Mouse (Mus musculus): ENCODE measurements around the gene Mmp17. TPM values are rescaled to one million over a fixed set of nuclear protein-coding genes. Genes with fewer than 3 reads are reported as not detected.
"Not testable (repeated sequence)": the region's sequence is repeated elsewhere in the genome, so short reads cannot be mapped to it uniquely, and the experiment has no call there.

Gene Mmp17
- total RNA-seq, 2 experiments from 2014 or later: 0.20 to 0.44 TPM

DNA sequence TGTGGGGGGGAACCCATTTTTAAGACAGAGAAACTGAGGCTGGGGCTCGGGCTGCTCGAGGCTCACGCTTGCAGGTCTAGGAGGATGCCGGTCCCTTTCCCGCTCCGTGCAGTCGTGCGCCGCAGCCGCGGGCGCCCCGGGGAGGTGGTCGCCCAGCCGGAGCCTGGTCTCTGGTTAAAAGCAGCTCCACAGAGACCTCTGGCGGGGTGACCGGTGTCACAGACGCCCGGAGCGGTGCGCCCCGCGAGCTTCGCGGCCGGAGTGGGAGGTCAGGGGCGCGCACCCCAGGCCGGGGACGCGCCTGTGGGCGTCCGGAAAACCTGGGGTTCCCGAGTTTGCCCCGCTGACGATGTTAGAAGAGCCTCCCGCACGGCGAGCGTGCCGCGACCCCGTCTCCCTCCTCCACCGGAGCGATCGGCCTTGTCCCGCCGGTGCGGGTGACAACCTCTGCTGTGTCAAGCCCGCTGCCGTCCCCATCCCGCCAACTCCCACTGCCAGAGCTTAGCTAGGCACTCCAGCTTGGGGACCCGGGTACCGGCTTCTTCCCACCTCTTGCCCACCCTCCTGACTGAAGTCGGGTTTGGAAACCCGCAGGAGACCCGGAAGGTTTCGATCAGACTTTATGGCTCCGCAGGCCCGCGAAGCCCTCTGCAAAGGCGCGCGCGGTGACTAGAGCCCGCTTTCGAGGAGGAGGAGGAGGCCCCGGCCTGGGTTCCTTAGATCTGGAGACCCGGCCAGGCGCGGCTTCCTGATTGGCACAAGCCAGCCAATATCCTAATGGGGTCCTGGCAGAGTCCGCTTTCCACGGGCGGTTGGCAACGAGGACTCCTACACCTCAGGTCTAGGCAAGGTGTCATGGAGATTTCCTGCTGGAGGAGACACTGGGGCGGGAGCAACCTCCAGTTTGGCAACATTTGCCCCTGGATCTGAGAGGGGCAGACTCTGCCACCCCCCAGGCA is 893 bp downstream of the Mmp17 start:
- peak in 1 of 2 experiments; percentile 17 for DNase-seq
- intact Hi-C loops (cut with DNase I): loop anchor here (5.0 to 10.0 kb wide), 2 partner anchors 78 to 170 kb away; no protein-coding TSS in a partner anchor

DNA sequence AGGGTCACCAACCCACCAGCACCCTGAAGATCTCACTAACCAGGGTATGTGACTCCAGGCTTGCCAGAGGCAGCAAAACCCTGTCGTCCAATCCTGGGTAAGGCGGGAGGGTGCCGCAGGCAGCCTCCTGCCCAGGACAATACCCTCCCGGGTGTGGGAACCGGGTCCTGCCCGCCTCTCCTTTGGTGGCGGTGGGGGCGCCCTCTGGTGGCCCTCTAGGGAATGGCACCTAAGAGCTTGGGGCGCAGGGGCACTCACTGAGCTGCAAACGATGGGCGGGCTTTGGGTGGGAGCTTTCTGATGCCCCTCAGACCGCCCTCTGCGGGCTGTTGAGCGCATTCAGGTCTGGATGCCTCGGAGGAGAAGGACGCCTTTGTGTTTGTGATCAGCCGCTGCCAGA is 2.0 kb downstream of the Mmp17 start:
- DNase-seq: peak; percentile 64 to 78
- intact Hi-C loops (cut with DNase I): loop anchor here (2.0 to 10.0 kb wide), 2 partner anchors 171 to 407 kb away; no protein-coding TSS in a partner anchor

DNA sequence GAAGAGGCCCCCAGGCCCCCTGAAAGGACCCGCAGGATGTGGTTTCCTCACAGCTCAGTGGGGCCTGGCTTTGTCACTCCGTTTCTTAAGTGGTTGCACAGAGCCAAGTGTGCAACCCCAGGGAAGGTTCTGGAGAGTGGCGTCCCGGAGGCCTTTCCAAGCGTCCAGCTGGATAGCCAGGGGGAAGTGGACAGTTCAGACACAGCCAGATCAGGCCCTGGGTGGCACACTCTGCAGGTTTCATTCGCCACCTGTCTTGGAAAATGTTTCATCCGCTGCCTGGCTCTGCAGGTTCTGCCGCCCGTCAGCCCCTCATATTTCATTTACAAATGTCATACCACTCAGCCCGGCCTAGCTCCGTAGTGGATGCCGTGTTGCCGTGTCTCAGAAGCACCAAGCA is 2.5 kb downstream of the Mmp17 start:
- intact Hi-C loops (cut with DNase I): loop anchor here (2.0 to 10.0 kb wide), 2 partner anchors 172 to 408 kb away; no protein-coding TSS in a partner anchor
- no peak for DNase-seq

DNA sequence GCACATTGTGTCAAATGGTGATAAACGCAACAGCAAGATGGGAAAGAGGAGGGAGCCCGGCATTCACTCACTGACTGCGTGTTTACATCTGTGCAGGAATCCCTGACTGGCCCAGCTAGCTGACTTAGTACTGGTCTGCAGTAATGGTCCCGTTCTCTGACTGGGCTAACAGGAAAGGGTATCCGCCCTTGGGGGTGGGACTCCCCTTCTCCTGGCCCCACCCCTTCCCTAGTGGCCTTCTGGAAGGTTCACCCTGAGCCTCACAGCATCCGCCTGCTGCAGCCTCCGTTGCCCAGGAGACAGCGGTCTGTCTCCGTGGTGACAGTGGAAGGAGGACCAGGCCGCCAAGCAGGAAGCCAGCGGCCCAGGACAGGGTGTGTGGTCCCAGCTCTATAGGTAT is 6.9 kb downstream of the Mmp17 start:
- intact Hi-C loops (cut with DNase I): loop anchor here (5.0 kb wide), 1 partner anchor 529 kb away; no protein-coding TSS in a partner anchor
- DNase-seq: no peak

DNA sequence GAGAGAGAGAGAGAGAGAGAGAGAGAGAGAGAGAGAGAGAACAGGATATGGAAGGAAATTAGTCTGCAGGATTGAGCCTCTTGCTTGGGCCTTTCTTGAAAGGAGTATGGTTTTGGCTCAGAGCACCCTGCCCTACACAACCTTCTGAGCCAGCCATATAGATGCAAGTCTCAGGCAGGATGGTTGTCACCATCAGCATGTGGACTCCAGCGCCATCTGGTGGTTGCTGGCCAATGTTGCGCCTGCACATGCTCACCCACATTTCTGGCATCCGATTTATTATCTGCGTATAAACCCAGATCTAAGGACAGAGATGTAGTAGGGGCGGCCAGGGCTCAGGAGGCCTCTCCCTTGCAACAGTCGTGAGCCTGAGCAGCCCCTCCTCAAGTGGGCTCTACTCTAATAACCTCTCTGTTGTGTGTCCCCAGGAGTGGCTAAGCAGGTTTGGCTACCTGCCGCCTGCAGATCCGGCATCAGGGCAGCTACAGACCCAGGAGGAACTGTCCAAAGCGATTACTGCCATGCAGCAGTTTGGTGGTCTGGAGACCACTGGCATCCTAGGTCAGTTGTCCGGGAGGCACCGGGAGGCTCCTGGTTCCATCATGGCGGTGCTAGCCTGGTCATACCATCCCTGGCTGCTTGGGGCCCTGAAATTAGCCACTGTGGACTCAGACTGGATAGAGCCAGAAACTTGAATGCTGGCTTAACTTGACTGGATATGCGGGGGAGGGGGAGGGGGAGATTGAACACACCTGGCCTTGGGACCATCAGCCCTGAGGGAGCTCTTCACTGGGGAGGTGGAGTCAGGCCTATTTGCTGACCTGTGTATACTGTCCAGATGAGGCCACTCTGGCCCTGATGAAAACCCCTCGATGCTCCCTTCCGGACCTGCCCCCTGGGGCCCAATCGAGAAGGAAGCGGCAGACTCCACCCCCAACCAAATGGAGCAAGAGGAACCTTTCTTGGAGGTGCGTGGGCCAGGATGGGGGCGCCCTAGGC is 10.4 kb downstream of the Mmp17 start:
- intact Hi-C loops (cut with DNase I): loop anchor here (2.0 to 5.0 kb wide), 3 partner anchors 206 to 532 kb away; no protein-coding TSS in a partner anchor
- DNase-seq: peak; percentile 68 to 75

DNA sequence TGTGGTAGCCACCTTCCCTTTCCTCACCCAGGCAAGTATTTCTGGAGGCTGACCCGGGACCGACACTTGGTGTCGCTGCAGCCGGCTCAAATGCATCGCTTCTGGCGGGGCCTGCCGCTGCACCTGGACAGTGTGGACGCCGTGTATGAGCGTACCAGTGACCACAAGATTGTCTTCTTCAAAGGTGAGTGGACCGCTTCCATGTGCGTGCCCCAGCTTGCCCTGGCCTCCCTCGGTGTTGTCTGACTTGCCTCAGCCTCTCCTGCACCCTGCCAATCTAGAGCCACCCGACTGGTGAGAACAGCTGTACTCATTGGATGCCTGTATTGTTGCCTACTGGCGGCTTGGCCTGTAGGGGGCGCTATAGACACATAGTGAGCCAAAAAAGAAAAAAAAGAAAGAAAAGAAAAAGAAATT is 18.1 kb downstream of the Mmp17 start:
- intact Hi-C loops (cut with DNase I): no loop called here
- no peak for DNase-seq

DNA sequence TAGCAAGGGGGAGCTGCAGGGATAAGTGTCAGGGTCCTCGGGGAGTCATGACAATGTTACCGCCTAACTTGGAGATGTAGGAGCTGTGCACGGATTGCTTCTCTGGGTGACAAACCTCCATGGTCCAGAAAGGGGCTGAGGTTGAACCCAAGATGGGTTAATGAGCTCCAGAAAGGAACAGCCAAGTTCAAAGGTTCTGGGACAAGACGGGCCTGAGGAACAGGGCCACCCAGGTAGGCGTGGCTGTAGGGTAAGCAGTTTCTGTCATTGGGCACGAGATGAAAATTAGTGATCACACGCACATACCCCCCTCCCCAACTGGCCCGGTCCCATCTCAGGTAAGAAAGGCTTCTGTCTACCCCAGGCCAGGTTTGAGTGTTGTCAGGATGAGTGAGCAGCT is 23.5 kb downstream of the Mmp17 start:
- DNase-seq: no peak
- intact Hi-C loops (cut with DNase I): no loop called here

DNA sequence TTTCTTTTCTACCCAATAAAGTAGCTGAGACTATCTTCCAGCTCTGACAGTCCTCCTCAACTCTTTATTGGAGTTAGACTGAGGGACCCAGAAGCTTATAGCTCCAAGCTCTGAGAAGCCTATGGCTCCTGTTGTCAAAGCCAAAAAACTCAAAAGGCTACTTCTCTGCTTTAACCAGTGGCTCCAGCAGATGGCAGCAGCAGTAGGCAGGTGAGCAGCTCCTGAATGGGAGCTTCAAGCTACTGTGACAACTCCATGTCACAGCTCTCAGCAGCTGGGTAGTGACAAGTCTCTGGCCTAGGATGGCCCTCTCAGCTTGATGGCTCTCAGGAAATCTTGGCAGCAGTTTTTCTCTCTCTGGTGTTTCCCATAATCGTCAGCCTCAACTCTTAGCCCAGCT is 27.1 kb downstream of the Mmp17 start:
- DNase-seq: peak; percentile 34 to 50
- intact Hi-C loops (cut with DNase I): loop anchor here (5.0 kb wide), 2 partner anchors 106 to 131 kb away; partner anchors contain the start of gene Mrps17

DNA sequence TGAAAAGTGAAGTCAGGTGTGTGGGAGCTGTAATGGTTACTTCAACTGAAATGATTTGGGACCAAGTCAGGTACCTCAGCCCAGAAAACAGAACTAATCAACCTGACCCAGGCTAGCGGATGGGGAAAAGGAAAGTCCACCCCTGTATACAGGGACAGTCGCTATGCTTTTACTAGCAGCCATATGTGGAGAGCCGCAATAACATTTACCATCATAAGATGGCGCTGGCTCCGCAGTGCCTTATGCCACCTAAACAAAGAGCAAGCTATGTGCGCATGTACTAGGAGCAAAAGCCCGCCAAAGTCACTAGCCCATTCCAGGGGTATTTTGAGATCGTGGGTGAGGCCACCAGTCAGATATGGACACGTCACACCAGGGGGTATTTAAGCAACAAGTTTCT is 36.6 kb downstream of the Mmp17 start:
- DNase-seq; intact Hi-C loops (cut with DNase I): not testable (repeated sequence)

DNA sequence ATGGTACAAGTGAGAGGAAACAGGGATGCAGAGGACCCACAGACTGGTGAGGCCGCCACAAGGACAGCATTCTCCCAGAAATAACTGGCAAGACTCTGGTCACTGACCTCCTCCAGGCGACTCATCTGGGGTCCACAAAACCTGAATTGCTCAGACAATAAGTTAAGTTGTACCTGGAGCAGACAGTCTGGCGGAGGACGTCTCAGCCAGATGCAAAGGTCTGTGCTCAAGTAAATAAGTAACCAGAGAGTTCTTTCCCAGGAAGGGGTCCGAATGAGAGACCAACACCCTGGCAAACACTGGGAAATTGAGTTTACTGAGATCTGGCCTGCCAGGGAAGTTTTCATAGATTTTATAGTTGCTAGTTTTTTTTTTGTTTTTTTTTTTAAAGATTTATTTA is 37.4 kb downstream of the Mmp17 start:
- DNase-seq: no peak
- intact Hi-C loops (cut with DNase I): no loop called here

DNA sequence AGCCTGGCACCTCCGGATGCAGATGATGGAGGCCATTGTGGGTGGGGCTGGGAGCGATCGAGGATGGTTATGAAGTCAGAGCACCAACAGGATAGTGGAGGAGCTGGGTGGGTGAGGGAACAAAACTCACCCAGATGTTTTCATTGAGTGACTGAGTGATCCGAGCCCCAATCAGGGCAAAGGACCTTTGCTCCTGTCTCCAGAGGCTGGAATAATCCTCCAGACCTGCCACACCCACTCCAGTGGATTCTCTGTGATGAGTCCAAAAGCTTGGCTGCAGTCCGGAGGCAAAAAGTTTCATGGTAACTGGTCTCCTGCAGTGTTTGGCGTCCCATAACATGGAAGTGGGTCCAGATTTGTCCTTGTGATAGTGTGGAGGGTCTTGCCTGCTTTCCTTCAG is 42.1 kb downstream of the Mmp17 start:
- DNase-seq: no peak
- intact Hi-C loops (cut with DNase I): no loop called here

DNA sequence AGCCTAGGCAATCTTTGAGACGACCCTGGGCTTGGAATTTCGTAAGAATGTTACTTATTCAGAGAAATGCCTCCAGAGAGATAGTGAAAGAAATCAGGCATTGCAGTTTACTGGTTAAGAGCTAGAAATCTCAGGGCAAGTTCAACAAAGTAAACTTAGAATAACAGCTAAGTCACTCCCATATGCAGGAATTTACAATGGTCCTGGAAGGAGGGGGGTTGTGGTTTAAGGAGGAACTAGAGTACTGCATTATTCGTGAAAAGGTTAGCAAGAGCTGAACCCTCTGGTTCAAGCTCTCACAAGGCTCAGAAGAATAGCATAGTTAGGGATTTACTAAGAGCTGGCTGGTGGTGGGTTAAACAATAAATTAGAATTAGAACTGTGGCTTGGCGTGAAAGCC is 42.6 kb downstream of the Mmp17 start:
- DNase-seq; intact Hi-C loops (cut with DNase I): not testable (repeated sequence)

DNA sequence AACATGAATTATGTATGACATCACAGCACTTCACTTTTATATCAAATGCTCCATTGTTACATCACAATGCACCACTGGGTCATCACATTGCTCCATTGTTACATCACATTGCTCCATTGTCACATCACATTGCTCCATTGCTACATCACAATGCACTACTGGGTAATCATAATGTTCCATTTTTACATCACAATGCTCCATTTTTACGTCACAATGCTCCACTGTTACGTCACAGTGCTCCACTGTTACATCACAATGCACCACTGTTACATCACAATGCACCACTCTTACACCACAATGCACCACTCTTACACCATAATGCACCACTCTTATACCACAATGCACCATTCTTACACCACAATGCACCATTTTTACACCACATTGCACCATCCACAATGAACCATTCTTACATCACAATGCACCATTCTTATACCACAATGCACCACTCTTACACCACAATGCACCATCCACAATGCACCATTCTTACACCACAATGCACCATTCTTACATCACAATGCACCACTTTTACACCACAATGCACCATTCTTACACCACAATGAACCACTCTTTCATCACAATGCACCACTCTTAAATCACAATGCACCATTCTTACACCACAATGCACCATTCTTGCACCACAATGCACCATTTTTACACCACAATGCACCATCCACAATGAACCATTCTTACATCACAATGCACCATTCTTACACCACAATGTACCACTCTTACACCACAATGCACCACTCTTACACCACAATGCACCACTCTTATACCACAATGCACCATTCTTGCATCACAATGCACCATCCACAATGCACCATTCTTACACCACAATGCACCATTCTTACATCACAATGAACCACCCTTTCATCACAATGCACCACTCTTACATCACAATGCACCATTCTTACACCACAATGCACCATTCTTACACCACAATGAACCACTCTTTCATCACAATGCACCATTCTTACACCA is 48.6 kb downstream of the Mmp17 start:
- intact Hi-C loops (cut with DNase I); DNase-seq: not testable (repeated sequence)

DNA sequence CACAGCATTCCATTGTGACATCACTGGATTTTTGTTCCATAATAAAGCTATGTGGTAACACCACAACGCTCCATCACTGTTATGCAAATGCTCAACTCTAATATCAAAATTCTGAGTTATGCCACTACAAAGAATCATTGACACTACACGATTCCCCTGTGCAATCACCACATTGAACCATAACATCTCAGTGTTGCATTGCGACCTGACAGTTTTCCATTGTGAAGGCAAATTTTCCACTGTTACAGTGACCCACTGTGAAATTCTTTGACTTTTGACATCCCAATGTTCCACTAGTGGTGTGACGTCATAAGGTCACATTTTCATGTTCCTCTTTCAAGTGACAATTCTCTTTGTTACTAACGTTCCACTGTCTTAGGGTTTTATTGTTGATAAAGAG is 66.9 kb downstream of the Mmp17 start:
- intact Hi-C loops (cut with DNase I): no loop called here
- DNase-seq: no peak

DNA sequence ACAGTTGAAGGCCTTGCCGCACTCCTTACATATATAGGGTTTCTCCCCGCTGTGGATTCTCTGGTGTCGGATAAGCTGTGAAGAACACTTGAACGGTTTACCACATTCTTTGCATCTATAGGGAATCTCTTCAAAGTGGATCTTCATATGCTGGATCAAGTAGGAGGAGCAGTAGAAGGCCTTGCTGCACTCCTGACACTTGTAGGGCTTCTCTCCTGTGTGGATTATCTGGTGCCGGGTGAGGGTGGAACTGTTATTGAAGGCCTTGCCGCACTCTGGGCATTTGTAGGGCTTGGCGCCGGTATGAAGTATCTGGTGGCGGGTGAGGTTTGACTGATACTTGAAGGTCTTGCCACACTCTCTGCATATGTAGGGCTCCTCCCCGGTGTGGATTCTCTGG is 73.0 kb downstream of the Mmp17 start:
- intact Hi-C loops (cut with DNase I): no loop called here
- DNase-seq: no peak

DNA sequence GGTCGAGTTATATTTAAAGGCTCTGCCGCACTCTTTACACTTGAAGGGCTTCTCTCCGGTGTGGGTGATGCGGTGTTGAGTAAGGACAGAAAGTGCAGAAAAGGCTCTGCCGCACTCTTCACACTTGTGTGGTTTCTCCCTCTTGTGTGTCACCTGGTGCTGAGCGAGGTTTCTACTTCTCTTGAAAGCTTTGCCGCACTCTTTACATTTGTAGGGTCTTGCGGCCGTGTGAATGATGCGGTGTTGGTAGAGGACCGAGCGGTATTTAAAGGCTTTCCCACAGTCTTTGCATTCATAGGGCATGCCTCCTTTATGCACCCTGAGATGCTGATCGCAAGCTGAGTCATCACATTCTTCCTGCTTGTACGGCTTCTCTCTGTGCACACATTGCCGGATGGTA is 74.0 kb downstream of the Mmp17 start:
- intact Hi-C loops (cut with DNase I): no loop called here
- DNase-seq: no peak
